Mouse (Mus musculus): Measurements from ENCODE around the gene Trp53i13. TPM values are rescaled to one million over a fixed set of nuclear protein-coding genes. Genes with fewer than 3 reads are reported as not detected.
A peak's percentile ranks its signal among the peaks of the same experiment; 100 is the strongest.

The Trp53i13 gene
- total RNA-seq, 2 experiments from 2014 or later = 2.3 to 5.0 TPM

DNA sequence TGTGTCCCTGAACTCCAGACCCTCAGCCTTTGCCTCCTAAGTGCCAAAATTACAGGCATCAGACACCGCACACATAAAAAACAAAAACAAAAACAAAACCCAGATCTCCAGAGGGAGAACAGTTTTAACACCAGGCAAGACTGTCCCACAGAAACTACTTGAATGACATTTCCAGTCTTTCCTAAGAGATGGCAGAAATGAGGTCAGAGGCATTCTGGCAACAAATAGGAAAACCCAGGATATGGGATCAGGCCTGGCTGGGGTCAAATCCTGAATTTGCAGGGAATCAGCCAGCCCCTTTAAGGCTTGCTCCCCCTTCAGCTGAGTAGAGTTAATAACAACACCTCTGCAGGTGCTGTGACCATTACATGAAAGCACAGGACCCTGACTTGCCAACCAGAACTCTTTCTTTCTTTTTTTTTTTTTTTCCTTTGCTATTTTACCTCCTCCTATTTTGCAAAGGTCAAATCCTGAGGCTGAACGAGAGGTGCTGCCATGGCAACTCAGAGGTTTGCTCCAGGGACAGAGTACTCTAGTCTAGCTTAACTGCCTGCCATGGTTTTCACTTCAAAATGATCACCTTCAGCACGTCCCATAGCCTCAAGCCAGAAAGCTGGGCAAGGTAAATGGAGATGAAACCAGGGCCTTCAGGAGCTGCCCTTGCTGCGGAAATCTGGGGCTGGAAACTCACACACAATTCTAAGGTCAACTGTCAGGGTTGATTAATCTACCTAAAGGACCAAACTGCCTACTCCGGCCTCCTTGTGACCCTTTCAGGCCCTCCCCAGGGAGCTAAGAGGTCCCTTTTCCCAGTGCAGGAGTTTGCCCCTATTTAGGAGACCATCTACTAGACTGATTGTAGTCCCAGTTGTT lies 1.0 kb upstream of the Trp53i13 start:
- DNase-seq = no peak
- intact Hi-C loops (cut with DNase I) = loop anchor here (10.0 kb wide), 1 partner anchor 278 kb away; no protein-coding TSS in a partner anchor
- no peak for TF ChIP-seq CTCF (IDR thresholded peaks at IDR 0.05)
- Histone ChIP-seq H3K27ac (no peak overlapping the region), H3K4me3 (no peak overlapping the region)

DNA sequence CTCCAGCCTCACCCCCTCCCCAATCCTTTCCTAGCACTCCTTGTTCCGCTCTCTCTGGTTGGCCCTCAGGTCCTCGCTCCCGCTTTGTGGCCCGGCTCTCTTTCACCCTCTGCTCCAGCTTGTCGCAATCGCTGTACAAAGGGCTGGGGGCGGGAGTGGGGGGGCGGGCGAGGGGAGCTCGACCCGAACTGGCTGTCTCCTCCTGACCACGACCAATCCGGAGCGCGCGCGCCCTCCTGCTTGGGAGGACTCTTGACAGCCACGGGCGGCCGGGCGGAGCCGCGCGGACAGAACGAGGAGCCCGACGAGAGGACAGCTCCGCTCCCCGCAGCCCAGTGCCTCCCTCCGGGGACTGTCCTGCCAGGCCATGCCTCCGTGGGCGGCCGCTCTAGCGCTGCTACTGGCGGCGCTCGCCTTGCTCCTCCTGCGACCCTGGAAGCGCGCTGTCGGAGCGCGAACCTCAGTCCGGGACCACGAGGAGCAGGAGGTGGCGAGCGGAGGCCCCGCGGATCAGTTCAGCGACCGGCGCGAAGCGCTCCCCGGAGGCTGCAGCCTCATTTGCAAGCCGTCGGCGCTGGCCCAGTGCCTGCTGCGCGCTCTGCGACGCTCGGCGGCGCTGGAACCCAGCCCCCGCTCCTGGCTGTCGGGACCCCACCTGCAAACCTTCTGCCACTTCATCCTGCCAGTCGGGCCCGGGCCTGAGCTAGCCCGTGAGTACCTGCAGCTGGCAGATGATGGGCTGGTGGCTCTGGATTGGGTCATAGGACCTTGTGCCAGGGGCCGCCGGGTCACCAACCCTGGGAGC lies 746 bp downstream of the Trp53i13 start, which contains the start of gene Abhd15:
Gene Abhd15, plus strand, starts transcription at position 290 of the 805 bp plus-strand sequence.
- peak within 1 kb of the TSS; percentile 94 for H3K27ac ChIP-seq
- intact Hi-C loops (cut with DNase I) = loop anchor here (5.0 to 10.0 kb wide), 2 partner anchors 92 to 280 kb away; partner anchors contain the start of gene Taok1
- no peak for TF ChIP-seq CTCF (IDR thresholded peaks at IDR 0.05)

DNA sequence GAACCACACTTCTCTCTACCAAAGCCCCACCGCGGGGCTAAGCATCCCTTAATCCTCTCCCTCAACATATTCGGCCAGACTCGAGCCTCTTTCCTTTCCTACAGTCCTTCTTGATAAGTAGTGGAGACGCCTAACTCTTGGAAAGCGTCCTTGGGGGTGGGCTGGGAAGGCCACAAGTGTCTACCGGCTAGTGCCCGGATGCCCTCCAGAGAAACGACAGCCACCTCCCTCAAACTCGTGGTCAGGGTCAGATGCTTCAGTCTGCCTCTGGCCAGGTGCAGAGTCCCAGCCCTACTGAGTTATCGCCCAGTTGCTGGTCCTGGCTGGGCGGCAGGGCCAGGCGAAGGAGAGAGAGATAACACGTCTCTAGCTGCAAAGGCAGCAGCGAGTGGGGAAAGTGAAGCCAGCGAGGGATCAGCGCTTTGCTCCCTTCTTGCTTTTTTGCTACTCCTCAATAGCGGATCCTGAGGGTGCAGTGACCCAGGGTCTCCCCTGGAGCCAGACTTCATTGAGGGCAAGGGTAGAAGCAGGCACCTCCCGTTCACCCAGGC lies 1.4 kb downstream of the Trp53i13 start:
- DNase-seq = no peak
- peak overlapping the region; percentile 94 for H3K27ac ChIP-seq
- intact Hi-C loops (cut with DNase I) = loop anchor here (5.0 to 10.0 kb wide), 2 partner anchors 93 to 280 kb away; partner anchors contain the start of gene Taok1
- H3K4me3 ChIP-seq = peak overlapping the region; percentile 82
- no peak for TF ChIP-seq CTCF (IDR thresholded peaks at IDR 0.05)

More for the DNA sequence above, 746 bp downstream of the Trp53i13 start, which contains the start of gene Abhd15:
- peak within 1 kb of the TSS; percentile 82 for H3K4me3 ChIP-seq
- peak; percentile 90 for DNase-seq

DNA sequence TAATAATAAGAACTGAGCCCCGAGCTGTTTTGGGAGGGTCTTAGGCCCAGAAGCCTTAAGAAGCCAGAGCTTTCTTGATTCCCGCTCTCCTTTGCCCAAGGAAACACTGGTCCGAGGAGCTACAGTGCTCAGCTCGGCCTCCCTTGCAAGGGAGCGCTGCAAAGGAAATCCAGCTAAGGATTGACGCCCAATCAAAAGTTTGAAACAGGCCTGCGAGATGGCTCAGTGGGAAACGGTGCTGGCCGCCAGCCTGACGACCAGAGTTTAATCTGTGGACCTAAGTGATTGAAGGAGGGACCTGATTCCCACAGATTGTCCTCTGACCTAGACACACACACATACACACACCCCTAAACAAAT lies 2.0 kb downstream of the Trp53i13 start:
- DNase-seq = no peak
- H3K27ac ChIP-seq = peak overlapping the region; percentile 94
- peak overlapping the region; percentile 82 for H3K4me3 ChIP-seq
- no peak for TF ChIP-seq CTCF (IDR thresholded peaks at IDR 0.05)
- intact Hi-C loops (cut with DNase I) = loop anchor here (5.0 to 10.0 kb wide), 2 partner anchors 94 to 281 kb away; partner anchors contain the start of gene Taok1

DNA sequence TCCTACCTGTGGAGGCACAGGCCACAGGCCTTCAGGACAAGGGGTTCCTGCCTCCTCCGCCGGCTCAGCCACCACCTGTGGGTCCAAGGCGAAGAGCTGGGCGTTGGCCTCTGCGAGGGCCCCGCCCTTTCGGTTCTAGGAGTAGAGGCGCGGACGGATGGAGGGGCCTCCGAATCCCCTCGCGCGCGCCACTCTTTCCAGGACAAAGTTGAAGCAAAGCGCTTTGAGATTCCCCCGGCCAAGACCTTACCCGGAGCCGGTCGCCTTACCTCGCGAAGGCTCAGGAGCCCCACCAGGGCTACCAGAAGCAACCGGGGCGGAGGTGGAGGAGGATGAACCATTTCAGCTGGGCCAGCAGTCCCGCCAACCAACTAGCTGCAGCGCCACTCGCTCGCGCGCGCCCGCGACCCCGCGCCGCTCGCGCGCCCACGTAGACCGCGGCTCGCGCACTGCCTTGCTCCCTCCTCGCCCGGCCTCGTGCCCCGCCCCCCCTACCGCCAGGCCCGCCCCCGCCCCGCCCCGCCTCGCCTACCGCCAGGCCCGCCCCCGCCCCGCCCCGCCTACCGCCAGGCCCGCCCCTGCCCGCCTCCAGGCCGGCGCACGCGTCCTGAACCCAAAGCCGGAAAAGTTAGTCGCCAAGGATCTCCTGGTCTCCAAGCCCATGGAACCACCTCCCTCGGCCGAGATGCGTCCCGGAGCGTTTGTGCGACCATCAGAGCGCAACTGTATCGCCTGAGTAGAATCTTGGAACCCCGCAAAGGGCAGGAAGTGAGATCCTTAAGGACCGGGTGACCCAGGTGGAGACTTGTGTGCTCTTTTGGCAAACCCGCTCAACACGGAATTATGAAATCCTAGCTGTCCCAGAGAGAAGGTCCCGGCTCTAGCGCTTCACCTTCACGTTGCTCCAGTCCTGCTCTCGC lies 2.6 kb downstream of the Trp53i13 start:
- intact Hi-C loops (cut with DNase I) = loop anchor here (5.0 to 10.0 kb wide), 2 partner anchors 94 to 282 kb away; partner anchors contain the start of gene Taok1
- 0 out of 2 replicates have a peak, but pooled peaks have one; percentile 5 for TF ChIP-seq CTCF (IDR thresholded peaks at IDR 0.05)
- DNase-seq = peak; percentile 93
- Histone ChIP-seq H3K4me3 (peak overlapping the region; percentile 82), H3K27ac (peak overlapping the region; percentile 94)

DNA sequence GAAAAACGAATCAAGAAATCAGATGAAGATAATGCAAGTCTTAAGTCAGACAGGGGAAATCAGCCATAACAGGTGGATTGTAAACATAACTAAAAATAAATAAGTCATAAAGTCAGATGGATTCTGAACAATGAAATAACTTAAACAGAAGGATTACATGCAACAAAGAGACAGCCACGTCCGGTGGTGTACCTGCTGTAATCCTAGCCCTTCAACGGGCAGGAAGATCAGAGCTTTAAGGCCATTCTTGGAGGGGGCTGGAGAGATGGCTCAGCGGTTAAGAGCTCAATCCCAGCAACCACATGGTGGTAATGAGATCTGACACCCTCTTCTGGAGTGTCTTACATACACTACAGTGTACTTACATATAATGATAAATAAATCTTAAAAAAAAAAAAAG lies 4.4 kb downstream of the Trp53i13 start:
- Histone ChIP-seq H3K4me3 (no peak overlapping the region), H3K27ac (no peak overlapping the region)
- TF ChIP-seq CTCF (IDR thresholded peaks at IDR 0.05) = no peak
- DNase-seq = no peak
- intact Hi-C loops (cut with DNase I) = loop anchor here (5.0 to 10.0 kb wide), 2 partner anchors 96 to 283 kb away; partner anchors contain the start of gene Taok1

DNA sequence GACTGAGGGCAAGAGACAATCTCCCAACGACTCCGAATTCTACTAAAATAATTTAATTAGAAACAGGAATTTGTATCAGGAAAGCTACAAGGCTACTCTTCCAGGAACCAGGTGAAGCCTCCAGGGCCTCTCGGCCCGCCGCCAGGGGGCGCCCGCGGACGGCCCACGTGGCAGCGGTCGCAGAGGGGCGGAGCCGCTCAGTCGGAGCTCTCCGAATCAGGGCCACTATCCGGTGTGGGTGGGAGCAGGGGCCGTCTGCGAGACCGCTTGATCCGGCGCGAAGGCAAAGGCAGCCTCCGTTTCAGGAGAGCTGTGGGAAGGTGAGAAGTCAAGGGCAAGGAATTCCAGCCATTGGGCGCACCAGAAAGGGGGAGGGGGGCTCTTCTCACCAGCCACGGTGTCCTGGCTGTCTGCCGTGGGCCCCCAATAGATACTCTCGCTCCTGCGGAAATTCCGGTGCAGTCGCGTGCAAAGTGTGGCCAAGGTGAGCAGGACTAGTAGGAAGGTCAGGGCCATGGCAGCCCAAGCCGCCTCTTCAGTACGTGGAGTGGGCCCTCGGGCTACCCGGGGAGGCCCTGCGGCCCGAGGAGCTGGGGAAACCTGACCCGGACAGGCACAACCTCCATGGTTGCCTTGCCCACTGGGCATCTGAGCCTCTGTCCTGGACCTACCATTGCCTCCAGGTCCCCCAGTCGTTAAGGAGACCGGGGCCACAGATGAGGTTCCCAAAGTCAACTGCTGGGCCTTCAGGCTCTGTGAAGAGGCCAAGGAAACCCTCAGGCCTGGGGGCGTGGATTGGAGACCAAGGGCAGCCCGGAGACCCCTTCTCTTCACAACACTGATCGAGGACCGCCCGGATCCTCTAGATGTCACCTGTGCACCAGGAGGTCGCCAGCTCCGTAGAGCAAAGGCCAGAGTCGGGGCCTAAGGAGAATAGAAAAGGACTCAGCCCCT lies 7.4 kb downstream of the Trp53i13 start:
- peak overlapping the region; percentile 81 for H3K4me3 ChIP-seq
- intact Hi-C loops (cut with DNase I) = loop anchor here (5.0 to 10.0 kb wide), 2 partner anchors 124 to 404 kb away; no protein-coding TSS in a partner anchor
- peak; percentile 91 for DNase-seq
- TF ChIP-seq CTCF (IDR thresholded peaks at IDR 0.05) = no peak
- peak overlapping the region; percentile 70 for H3K27ac ChIP-seq

DNA sequence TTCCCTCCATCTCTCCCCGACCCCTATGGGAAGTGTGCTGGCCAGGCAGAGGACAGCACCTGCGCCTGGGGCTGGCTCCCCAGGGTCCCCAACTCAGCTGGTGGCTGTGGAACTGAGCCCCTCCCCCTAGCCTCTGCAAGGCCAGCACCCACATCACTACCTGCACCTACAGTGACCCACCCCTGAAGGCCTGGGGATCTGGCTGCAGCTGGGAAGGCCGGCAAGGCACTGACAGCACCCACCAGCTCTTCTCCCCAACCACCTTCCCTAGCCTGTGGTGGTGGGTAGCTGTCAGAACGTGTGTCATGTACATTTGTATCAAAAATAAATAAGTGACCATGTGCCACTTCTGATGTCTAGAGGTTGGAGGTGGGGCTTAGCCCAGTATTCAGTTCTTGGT lies 8.4 kb downstream of the Trp53i13 start:
- TF ChIP-seq CTCF (IDR thresholded peaks at IDR 0.05) = no peak
- DNase-seq = no peak
- H3K27ac ChIP-seq = 0 out of 2 replicates have a peak overlapping the region, but pooled peaks have one; percentile 70
- intact Hi-C loops (cut with DNase I) = loop anchor here (5.0 to 10.0 kb wide), 2 partner anchors 125 to 403 kb away; no protein-coding TSS in a partner anchor
- H3K4me3 ChIP-seq = no peak overlapping the region

DNA sequence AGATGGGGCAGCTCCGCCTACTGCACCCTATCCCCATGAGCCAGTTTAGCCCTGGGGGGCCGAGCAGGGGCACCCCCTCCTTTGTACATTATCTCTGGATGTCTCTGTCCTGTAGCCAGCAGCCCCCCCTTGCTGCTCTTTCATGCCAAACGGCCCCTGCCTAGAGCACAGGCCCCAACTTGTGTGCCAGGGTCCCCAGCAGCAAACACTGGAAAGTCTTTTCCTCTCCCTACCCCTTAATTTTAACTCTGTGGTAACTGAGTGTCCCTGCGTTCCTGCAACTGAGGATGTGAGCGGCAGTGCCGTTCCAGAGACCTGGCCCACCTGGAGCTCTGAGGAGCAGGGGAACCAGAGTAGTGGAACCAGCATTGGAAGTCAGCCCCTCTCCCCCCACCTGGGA lies 8.8 kb downstream of the Trp53i13 start:
- intact Hi-C loops (cut with DNase I) = loop anchor here (5.0 to 10.0 kb wide), 2 partner anchors 125 to 402 kb away; no protein-coding TSS in a partner anchor
- H3K27ac ChIP-seq = no peak overlapping the region
- no peak for TF ChIP-seq CTCF (IDR thresholded peaks at IDR 0.05)
- no peak overlapping the region for H3K4me3 ChIP-seq
- no peak for DNase-seq

DNA sequence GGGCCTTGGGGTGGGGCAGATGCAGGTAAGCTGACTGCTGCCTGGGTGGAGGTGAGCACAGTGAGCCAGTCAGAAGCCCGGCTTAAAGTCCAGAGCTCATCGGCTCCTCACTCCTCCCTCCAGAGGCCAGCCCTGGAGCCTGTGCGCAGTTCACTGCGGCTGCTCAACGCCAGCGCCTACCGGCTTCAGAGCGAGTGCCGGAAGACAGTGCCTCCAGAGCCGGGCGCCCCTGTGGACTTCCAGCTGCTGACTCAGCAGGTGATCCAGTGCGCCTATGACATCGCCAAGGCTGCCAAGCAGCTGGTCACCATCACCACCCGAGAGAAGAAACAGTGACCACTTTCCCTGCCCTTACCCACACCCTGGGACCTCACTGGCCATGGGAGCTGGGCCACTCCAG lies 9.5 kb downstream of the Trp53i13 start:
- no peak for TF ChIP-seq CTCF (IDR thresholded peaks at IDR 0.05)
- intact Hi-C loops (cut with DNase I) = loop anchor here (5.0 to 10.0 kb wide), 2 partner anchors 126 to 401 kb away; no protein-coding TSS in a partner anchor
- no peak for DNase-seq
- no peak overlapping the region for H3K27ac ChIP-seq
- H3K4me3 ChIP-seq = no peak overlapping the region
